Mouse (Mus musculus): ENCODE measurements around the gene Zwilch. TPM values are rescaled to one million over a fixed set of nuclear protein-coding genes. Genes with fewer than 3 reads are reported as not detected.
"Not testable (repeated sequence)": the region's sequence is repeated elsewhere in the genome, so short reads cannot be mapped to it uniquely, and the experiment has no call there.

The Zwilch gene
- polyA plus RNA-seq, 1 experiment from 2014 or later: 22.0 TPM

- no peak overlapping the region for H3K4me2 ChIP-seq (ENCODE audit: low read depth, low read length)
- no peaks in the 10 kb centered on the region for H3K9me3 ChIP-seq (ENCODE audit: control insufficient read depth, low read length)
- H3K4me3 ChIP-seq (ENCODE audit: low read length): no peak overlapping the region
- no peaks in the 10 kb centered on the region; the same call in 1 of the 2 replicates for H3K4me1 ChIP-seq (ENCODE audit: control insufficient read depth, insufficient read depth, low read length)
- WGBS: 73% methylated on average over 17 of the region's 17 CpGs
- H3K9ac ChIP-seq (ENCODE audit: low read depth, low read length): no peak overlapping the region; the same call in 1 of the 2 replicates
- H3K27me3 ChIP-seq (replicated peaks; ENCODE audit: control insufficient read depth, insufficient read depth, low read length): no peaks in the 10 kb centered on the region
- peak overlapping the region; percentile 33; the same call in 1 of the 2 replicates for H3K27ac ChIP-seq (ENCODE audit: low read length)
- 0 out of 2 replicates have a peak, but pooled peaks have one; percentile 41 for ATAC-seq
- 0 out of 2 replicates have a peak, but pooled peaks cover 6% of the 10 kb centered on the region for H3K36me3 ChIP-seq (ENCODE audit: control insufficient read depth, insufficient read depth, low read length)
These were observed 41.5 kb upstream of the Zwilch start for GRCm38 (mm10) chr9:64214452-64214851.

- Histone ChIP-seq H3K4me3 (ENCODE audit: low read length) (no peak overlapping the region), H3K4me2 (ENCODE audit: low read depth, low read length) (no peak overlapping the region), H3K27ac (ENCODE audit: low read length) (no peak overlapping the region), H3K9ac (ENCODE audit: low read depth, low read length) (no peak overlapping the region), H3K4me1 (ENCODE audit: control insufficient read depth, insufficient read depth, low read length) (0 out of 2 replicates have a peak, but pooled peaks cover 4% of the 10 kb centered on the region), H3K27me3 (replicated peaks; ENCODE audit: control insufficient read depth, insufficient read depth, low read length) (no peaks in the 10 kb centered on the region), H3K36me3 (ENCODE audit: control insufficient read depth, insufficient read depth, low read length) (0 out of 2 replicates have a peak, but pooled peaks cover 6% of the 10 kb centered on the region), H3K9me3 (ENCODE audit: control insufficient read depth, low read length) (no peaks in the 10 kb centered on the region)
- WGBS: 74% methylated on average over 3 of the region's 3 CpGs
- no peak for ATAC-seq
These were observed 34.7 kb upstream of the Zwilch start for GRCm38 (mm10) chr9:64207509-64208084.

GRCm38 (mm10) chr9:64202866-64203265 is 30.0 kb upstream of the Zwilch start:
- no peak overlapping the region for H3K27ac ChIP-seq (ENCODE audit: low read length)
- ATAC-seq: no peak
- no peak overlapping the region for H3K4me3 ChIP-seq (ENCODE audit: low read length)
- H3K4me2 ChIP-seq (ENCODE audit: low read depth, low read length): no peak overlapping the region
- H3K36me3 ChIP-seq (ENCODE audit: control insufficient read depth, insufficient read depth, low read length): no peaks in the 10 kb centered on the region
- no peaks in the 10 kb centered on the region for H3K27me3 ChIP-seq (replicated peaks; ENCODE audit: control insufficient read depth, insufficient read depth, low read length)
- H3K9me3 ChIP-seq (ENCODE audit: control insufficient read depth, low read length): no peaks in the 10 kb centered on the region
- no peak overlapping the region for H3K9ac ChIP-seq (ENCODE audit: low read depth, low read length)
- peaks cover 12% of the 10 kb centered on the region; the same call in 1 of the 2 replicates for H3K4me1 ChIP-seq (ENCODE audit: control insufficient read depth, insufficient read depth, low read length)

DNA sequence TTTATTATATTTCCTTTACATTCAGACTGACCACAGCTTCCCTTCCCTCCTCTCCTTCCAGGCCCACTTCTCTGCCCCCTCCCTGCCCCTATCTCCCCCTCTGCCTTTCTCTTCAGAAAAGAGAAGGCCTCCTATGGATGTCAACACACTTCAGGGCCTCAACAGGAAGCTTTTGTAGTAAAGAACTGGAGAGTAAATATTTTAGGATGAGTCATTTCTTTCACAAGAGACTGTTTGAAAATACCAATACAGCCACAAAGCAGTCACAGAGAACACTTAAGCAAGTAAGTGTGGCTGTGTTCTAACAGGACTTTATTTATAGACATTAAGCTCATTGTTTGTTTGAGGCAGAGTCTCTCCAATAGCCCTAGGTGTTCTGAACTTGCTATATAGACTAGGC is 29.4 kb upstream of the Zwilch start:
- H3K27ac ChIP-seq (ENCODE audit: low read length): no peak overlapping the region
- H3K9ac ChIP-seq (ENCODE audit: low read depth, low read length): no peak overlapping the region
- no peaks in the 10 kb centered on the region for H3K36me3 ChIP-seq (ENCODE audit: control insufficient read depth, insufficient read depth, low read length)
- H3K4me1 ChIP-seq (ENCODE audit: control insufficient read depth, insufficient read depth, low read length): peaks cover 12% of the 10 kb centered on the region; the same call in 1 of the 2 replicates
- no peak overlapping the region for H3K4me2 ChIP-seq (ENCODE audit: low read depth, low read length)
- H3K4me3 ChIP-seq (ENCODE audit: low read length): no peak overlapping the region
- ATAC-seq: no peak
- no peaks in the 10 kb centered on the region for H3K9me3 ChIP-seq (ENCODE audit: control insufficient read depth, low read length)
- H3K27me3 ChIP-seq (replicated peaks; ENCODE audit: control insufficient read depth, insufficient read depth, low read length): no peaks in the 10 kb centered on the region

DNA sequence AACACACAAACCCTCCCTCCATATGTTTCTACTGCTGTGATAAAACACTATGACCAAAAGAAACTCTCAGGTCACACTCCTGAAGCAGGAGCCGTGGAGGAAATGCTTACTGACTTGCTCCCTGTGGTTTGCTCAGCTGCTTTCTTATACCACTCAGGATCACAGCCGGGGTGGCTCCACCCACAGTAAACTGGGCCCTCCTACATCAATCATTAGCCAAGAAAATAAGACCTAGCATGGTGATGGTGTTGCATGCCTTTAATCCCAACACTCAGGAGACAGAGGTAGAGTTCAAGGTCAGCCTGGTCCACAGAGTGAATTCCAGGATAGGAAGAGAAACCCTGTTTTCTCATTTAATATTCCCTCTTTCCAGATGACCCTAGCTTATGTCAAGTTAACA is 27.0 kb upstream of the Zwilch start:
- H3K9me3 ChIP-seq (ENCODE audit: control insufficient read depth, low read length): no peaks in the 10 kb centered on the region
- H3K36me3 ChIP-seq (ENCODE audit: control insufficient read depth, insufficient read depth, low read length): 0 out of 2 replicates have a peak, but pooled peaks cover 3% of the 10 kb centered on the region
- peak overlapping the region; percentile 20; the same call in 1 of the 2 replicates for H3K4me2 ChIP-seq (ENCODE audit: low read depth, low read length)
- peak; percentile 81 for ATAC-seq
- no peak overlapping the region for H3K9ac ChIP-seq (ENCODE audit: low read depth, low read length)
- no peak overlapping the region for H3K4me3 ChIP-seq (ENCODE audit: low read length)
- 49% methylated on average over 2 of the region's 2 CpGs for WGBS
- no peaks in the 10 kb centered on the region for H3K27me3 ChIP-seq (replicated peaks; ENCODE audit: control insufficient read depth, insufficient read depth, low read length)
- peak overlapping the region; percentile 93 for H3K27ac ChIP-seq (ENCODE audit: low read length)
- H3K4me1 ChIP-seq (ENCODE audit: control insufficient read depth, insufficient read depth, low read length): peaks cover 12% of the 10 kb centered on the region; the same call in 1 of the 2 replicates

- WGBS: 62% methylated on average over 7 of the region's 7 CpGs
- H3K27me3 ChIP-seq (replicated peaks; ENCODE audit: control insufficient read depth, insufficient read depth, low read length); H3K4me2 ChIP-seq (ENCODE audit: low read depth, low read length); H3K36me3 ChIP-seq (ENCODE audit: control insufficient read depth, insufficient read depth, low read length); H3K4me3 ChIP-seq (ENCODE audit: low read length); H3K9ac ChIP-seq (ENCODE audit: low read depth, low read length); H3K9me3 ChIP-seq (ENCODE audit: control insufficient read depth, low read length): not testable (repeated sequence)
- peak; percentile 65 for ATAC-seq
- H3K4me1 ChIP-seq (ENCODE audit: control insufficient read depth, insufficient read depth, low read length): peaks cover 12% of the 10 kb centered on the region; the same call in 1 of the 2 replicates
- H3K27ac ChIP-seq (ENCODE audit: low read length): peak overlapping the region; percentile 93
These were observed 26.0 kb upstream of the Zwilch start for GRCm38 (mm10) chr9:64198763-64199418.

DNA sequence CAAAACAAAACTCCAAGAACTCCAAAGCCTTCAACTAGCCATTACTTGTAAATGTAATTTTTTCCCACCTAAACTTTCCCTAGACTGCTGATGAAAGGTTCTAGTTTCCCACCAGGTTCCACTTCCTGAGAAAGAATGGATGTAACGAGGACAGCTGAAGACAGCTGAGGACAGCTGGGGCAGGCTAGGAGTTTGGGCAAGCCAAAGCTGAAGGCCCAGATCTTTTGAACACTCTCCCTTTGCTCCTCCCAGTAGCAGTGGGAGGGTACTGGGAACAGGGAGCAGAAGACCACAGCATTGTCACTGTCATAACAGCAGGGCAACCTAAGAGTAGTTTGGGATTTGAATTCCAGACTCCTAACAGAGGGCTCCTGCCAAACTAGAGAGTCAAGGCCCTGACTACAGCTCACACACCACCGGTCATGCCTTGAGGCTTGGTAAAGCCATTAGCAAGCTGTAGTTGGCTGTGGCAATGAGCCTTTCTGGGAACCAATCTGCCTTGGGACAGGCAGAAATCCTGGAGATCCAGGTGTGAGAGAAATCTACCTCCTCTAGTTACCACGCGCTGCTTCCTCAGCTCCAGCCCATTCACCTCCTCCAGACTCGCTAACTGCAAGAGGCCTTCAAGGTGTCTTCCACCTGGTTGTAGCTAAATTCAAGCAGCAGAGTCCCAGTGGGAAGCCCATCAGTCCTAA is 25.3 kb upstream of the Zwilch start:
- no peaks in the 10 kb centered on the region for H3K9me3 ChIP-seq (ENCODE audit: control insufficient read depth, low read length)
- H3K9ac ChIP-seq (ENCODE audit: low read depth, low read length): no peak overlapping the region
- no peak overlapping the region for H3K4me2 ChIP-seq (ENCODE audit: low read depth, low read length)
- H3K36me3 ChIP-seq (ENCODE audit: control insufficient read depth, insufficient read depth, low read length): peaks cover 7% of the 10 kb centered on the region
- H3K4me1 ChIP-seq (ENCODE audit: control insufficient read depth, insufficient read depth, low read length): peaks cover 12% of the 10 kb centered on the region; the same call in 1 of the 2 replicates
- no peak overlapping the region for H3K4me3 ChIP-seq (ENCODE audit: low read length)
- 87% methylated on average over 5 of the region's 5 CpGs for WGBS
- peak overlapping the region; percentile 79 for H3K27ac ChIP-seq (ENCODE audit: low read length)
- no peaks in the 10 kb centered on the region for H3K27me3 ChIP-seq (replicated peaks; ENCODE audit: control insufficient read depth, insufficient read depth, low read length)
- ATAC-seq: peak; percentile 10; the same call in 1 of the 2 replicates

DNA sequence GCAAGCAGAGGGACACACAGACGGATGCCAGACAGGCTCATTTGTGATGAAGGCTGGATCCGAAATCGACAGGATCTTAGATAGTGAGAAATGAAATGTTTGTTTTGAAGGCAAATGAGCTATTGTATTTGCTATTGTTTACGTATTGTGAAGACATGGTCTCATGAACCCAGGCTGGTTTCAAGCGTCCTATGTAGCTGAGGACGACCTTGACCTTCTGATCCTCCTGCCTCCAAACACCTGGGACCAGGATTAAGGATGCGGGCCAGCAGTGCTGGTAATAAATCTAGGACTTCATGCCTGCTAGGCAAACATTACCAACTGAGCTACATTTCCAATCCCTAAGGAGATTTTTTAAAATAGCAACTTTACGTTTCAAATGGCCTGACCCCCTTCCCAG is 24.6 kb upstream of the Zwilch start:
- WGBS: 78% methylated on average over 8 of the region's 8 CpGs
- Histone ChIP-seq H3K4me1 (ENCODE audit: control insufficient read depth, insufficient read depth, low read length) (peaks cover 8% of the 10 kb centered on the region; the same call in 1 of the 2 replicates), H3K27ac (ENCODE audit: low read length) (no peak overlapping the region), H3K4me3 (ENCODE audit: low read length) (no peak overlapping the region), H3K4me2 (ENCODE audit: low read depth, low read length) (no peak overlapping the region), H3K27me3 (replicated peaks; ENCODE audit: control insufficient read depth, insufficient read depth, low read length) (no peaks in the 10 kb centered on the region), H3K9me3 (ENCODE audit: control insufficient read depth, low read length) (no peaks in the 10 kb centered on the region), H3K36me3 (ENCODE audit: control insufficient read depth, insufficient read depth, low read length) (peaks cover 14% of the 10 kb centered on the region), H3K9ac (ENCODE audit: low read depth, low read length) (no peak overlapping the region)
- no peak for ATAC-seq

DNA sequence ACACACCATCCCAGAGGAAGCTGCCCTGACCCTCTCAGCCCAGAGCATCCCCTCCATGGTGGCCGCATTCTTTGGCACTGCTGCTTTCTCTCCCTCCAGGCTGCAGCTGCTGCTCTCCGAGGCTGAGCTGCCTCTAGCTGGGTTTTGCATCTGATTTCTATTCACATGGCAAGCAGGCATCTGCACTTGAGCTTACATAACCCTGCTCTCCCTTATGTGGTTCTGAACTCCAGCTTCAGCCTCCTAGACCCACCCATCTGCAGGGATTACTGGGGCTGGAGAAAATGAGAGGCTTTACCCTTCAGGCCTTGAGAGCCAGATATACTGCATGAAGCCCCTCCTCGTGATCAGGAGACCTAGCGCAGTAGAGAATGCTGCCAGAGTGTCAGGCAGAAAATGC is 22.6 kb upstream of the Zwilch start:
- Histone ChIP-seq H3K4me1 (ENCODE audit: control insufficient read depth, insufficient read depth, low read length) (peaks cover 8% of the 10 kb centered on the region; the same call in 1 of the 2 replicates), H3K4me3 (ENCODE audit: low read length) (no peak overlapping the region), H3K9ac (ENCODE audit: low read depth, low read length) (no peak overlapping the region), H3K4me2 (ENCODE audit: low read depth, low read length) (no peak overlapping the region), H3K27ac (ENCODE audit: low read length) (no peak overlapping the region), H3K9me3 (ENCODE audit: control insufficient read depth, low read length) (no peaks in the 10 kb centered on the region), H3K27me3 (replicated peaks; ENCODE audit: control insufficient read depth, insufficient read depth, low read length) (no peaks in the 10 kb centered on the region), H3K36me3 (ENCODE audit: control insufficient read depth, insufficient read depth, low read length) (peaks cover 19% of the 10 kb centered on the region)
- no peak for ATAC-seq
- WGBS: 75% methylated on average over 4 of the region's 4 CpGs

All from intestine, embryonic 16.5 days (tissue).